ENCODE assay signal across 11 mouse cellular contexts in the genomic region with DNA sequence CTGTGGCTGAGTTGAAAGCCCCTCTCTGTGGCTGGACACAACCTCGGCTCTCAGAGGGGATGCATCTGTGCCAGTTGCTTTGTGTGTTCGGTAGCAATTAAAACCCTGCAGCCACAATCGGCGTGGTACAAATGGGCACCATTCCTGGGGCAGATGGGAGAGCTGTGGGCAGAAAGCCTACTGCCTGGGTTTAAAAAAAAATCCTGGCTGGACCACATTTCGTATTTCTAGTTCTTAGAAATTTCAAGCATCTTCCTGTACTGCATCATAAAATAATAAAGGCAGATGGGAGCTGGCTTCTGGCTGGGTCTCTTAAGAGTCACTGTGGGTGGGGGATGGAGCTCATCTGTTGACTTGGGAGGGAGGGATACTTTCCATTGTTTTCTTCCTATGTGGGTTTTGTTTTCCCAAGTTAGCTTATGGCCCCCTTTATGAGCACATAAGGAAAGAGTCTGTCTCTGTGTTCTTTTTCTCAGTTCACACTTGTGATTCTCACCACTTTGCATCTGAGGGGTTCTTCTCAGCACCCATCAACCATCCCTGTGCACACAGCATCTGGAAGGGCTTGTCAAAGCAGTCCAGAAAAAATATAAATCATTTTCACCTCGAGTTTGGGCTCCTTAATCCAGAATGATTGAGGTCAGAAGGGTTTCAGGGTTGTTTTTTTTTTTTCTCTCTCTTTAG.
DNase-seq lines count a peak whose midpoint lies in the region; ATAC-seq and TF ChIP-seq lines count a peak whose summit lies in the region.
"Had no signal": no experiment of that assay in that cellular context is flagged by ENCODE, and none has a peak within 500 bp of the region (broad histone marks: within the 10 kb centered on the region; RNA-seq: fewer than 3 reads in every experiment).

No protein-coding gene starts in this region.

- H3K4me2 ChIP-seq in midbrain, embryonic 14.5 days (ENCODE audit: low read length), result no peak overlapping the region
- H3K4me2 ChIP-seq in midbrain, embryonic 15.5 days, result no peak overlapping the region

- 73% methylated on average over 6 of the region's 6 CpGs for WGBS in midbrain, embryonic 14.5 days
- WGBS in midbrain, embryonic 15.5 days, result 55% methylated on average over 6 of the region's 6 CpGs

- peak; percentile 7 for DNase-seq in midbrain, embryonic 14.5 days
- peak; percentile 39 to 74 for DNase-seq in frontal cortex, adult 2 months (ENCODE audit: extremely low spot score in 1 of 2, low spot score in 1 of 2)
- DNase-seq in left cerebral cortex, adult 2 months (ENCODE audit: extremely low spot score in 1 of 2, low spot score in 2 of 2), result peak; percentile 15 to 65
- DNase-seq in testis, postnatal 14 days (ENCODE audit: low spot score), result no peak
- no peak for DNase-seq in kidney, adult 11 months
- DNase-seq in liver, result no peak
- DNase-seq in gastrocnemius, adult 18-20 months (ENCODE audit: low spot score), result no peak
- DNase-seq: liver, postnatal 0 days had no signal

- H3K9me3 ChIP-seq in midbrain, embryonic 14.5 days (ENCODE audit: control insufficient read depth, low read length), result no peaks in the 10 kb centered on the region
- H3K9me3 ChIP-seq in midbrain, embryonic 15.5 days, result no peaks in the 10 kb centered on the region

- no peak for TF ChIP-seq CTCF in left cerebral cortex, adult 2 months (IDR thresholded peaks at IDR 0.05)

- H3K27ac ChIP-seq in midbrain, embryonic 14.5 days (replicated peaks; ENCODE audit: low read depth, low read length), result no peak overlapping the region
- H3K27ac ChIP-seq in midbrain, embryonic 15.5 days, result no peak overlapping the region
- H3K27ac ChIP-seq in left cerebral cortex, adult 2 months, result peak overlapping the region; percentile 72
- H3K27ac ChIP-seq: kidney, postnatal 0 days had no signal

- no peaks in the 10 kb centered on the region for H3K36me3 ChIP-seq in midbrain, embryonic 14.5 days (ENCODE audit: control insufficient read depth, insufficient read depth, low read length)
- no peaks in the 10 kb centered on the region for H3K36me3 ChIP-seq in midbrain, embryonic 15.5 days (replicated peaks)

- no peak overlapping the region for H3K4me3 ChIP-seq in midbrain, embryonic 14.5 days (replicated peaks; ENCODE audit: low read depth, low read length)
- no peak overlapping the region for H3K4me3 ChIP-seq in midbrain, embryonic 15.5 days
- H3K4me3 ChIP-seq in left cerebral cortex, adult 2 months, result no peak overlapping the region

- no peak overlapping the region for H3K9ac ChIP-seq in midbrain, embryonic 14.5 days (replicated peaks; ENCODE audit: low read length)
- H3K9ac ChIP-seq in midbrain, embryonic 15.5 days, result no peak overlapping the region
- H3K9ac ChIP-seq: liver, postnatal 0 days had no signal

- intact Hi-C loops in left cerebral cortex, adult 2 months (cut with DNase I), result loop anchor here (2.0 kb wide), 1 partner anchor 47 kb away; no protein-coding TSS in a partner anchor

- H3K4me1 ChIP-seq in midbrain, embryonic 14.5 days (ENCODE audit: control insufficient read depth, insufficient read depth, low read length), result no peaks in the 10 kb centered on the region
- H3K4me1 ChIP-seq in midbrain, embryonic 15.5 days, result peaks cover 3% of the 10 kb centered on the region; the same call in 1 of the 2 replicates

- no peaks in the 10 kb centered on the region for H3K27me3 ChIP-seq in midbrain, embryonic 14.5 days (ENCODE audit: control insufficient read depth, insufficient read depth, low read length)
- no peaks in the 10 kb centered on the region for H3K27me3 ChIP-seq in midbrain, embryonic 15.5 days (replicated peaks)
- H3K27me3 ChIP-seq: CH12.LX had no signal

- ATAC-seq in midbrain, embryonic 14.5 days (ENCODE audit: low FRiP score, low TSS enrichment), result no peak
- no peak for ATAC-seq in midbrain, embryonic 15.5 days (replicated peaks)
- ATAC-seq: liver, postnatal 0 days had no signal

Comparison
In these comparisons a context has a peak if more than half of its experiments do, and no peak if none do; other contexts are left out.
1. DNase-seq: peak in midbrain, embryonic 14.5 days (single experiment), frontal cortex, adult 2 months (2 of 2) and left cerebral cortex, adult 2 months (2 of 2); none in testis, postnatal 14 days (single experiment), kidney, adult 11 months (single experiment), liver (single experiment) and gastrocnemius, adult 18-20 months (single experiment).